Mouse (Mus musculus) ES-E14 (cell line): ENCODE measurements around the gene Chaf1b. TPM values are rescaled to one million over a fixed set of nuclear protein-coding genes. Genes with fewer than 3 reads are reported as not detected.

Source experiments
- DNase-seq: peaks from one replicate; pipeline ENCODE4 v3.0.0-alpha.2; 2013; ENCODE audit warnings: low read depth, low spot score
- H3K27ac ChIP-seq: 2 replicates; pipeline ENCODE4 v1.5.1; 2012; ENCODE audit warnings: low read depth, mild to moderate bottlenecking, low read length, moderate library complexity, mixed read lengths; ENCODE audit not compliant: poor library complexity, insufficient read depth, severe bottlenecking
- H3K36me3 ChIP-seq: 2 replicates; pipeline ENCODE4 v1.6.1; 2012; ENCODE audit warnings: mild to moderate bottlenecking, low read length, moderate library complexity, mixed read lengths; ENCODE audit not compliant: control insufficient read depth, poor library complexity, insufficient read depth, severe bottlenecking
- H3K4me1 ChIP-seq, 2 experiments: fragments of 150-350 bp in 1 of 2; sonication (generic) in 1 of 2; 2 replicates each; pipeline ENCODE4 v1.6.1; 2012; ENCODE audit warnings: low read length in 2 of 2, mild to moderate bottlenecking in 1 of 2, mixed read lengths in 1 of 2; ENCODE audit not compliant: control insufficient read depth in 2 of 2, insufficient read depth in 2 of 2, poor library complexity in 1 of 2
- H3K4me3 ChIP-seq, 2 experiments: fragments of 150-350 bp in 1 of 2; sonication (generic) in 1 of 2; 2 replicates each; pipeline ENCODE4 v1.5.1; 2012; ENCODE audit warnings: low read length in 2 of 2, low read depth in 1 of 2, mild to moderate bottlenecking in 1 of 2, mixed read lengths in 1 of 2; ENCODE audit not compliant: insufficient read depth in 1 of 2, poor library complexity in 1 of 2, severe bottlenecking in 1 of 2
- H3K9ac ChIP-seq: 2 replicates; pipeline ENCODE4 v1.6.1; 2012; ENCODE audit warnings: low read depth, mild to moderate bottlenecking, low read length, mixed read lengths; ENCODE audit not compliant: poor library complexity, insufficient read depth, severe bottlenecking
- H3K9me3 ChIP-seq: fragments of 150-350 bp; sonication (generic); 2 replicates; pipeline ENCODE4 v1.6.1; 2012; ENCODE audit warnings: low read depth, mild to moderate bottlenecking, low read length; ENCODE audit not compliant: control insufficient read depth, insufficient read depth
- CHD2 ChIP-seq: IDR thresholded peaks from 2 replicates; pipeline ENCODE4 v1.6.1; 2014; ENCODE audit warnings: mild to moderate bottlenecking, low read depth, low read length, inconsistent platforms
- HCFC1 ChIP-seq: IDR thresholded peaks from 2 replicates; pipeline ENCODE4 v1.6.1; 2012; ENCODE audit warnings: low read length, inconsistent platforms, borderline replicate concordance; ENCODE audit not compliant: insufficient read depth
- MAFK ChIP-seq: IDR thresholded peaks from 2 replicates; pipeline ENCODE4 v1.6.1; 2014; ENCODE audit warnings: mild to moderate bottlenecking, low read depth, low read length, inconsistent platforms; ENCODE audit not compliant: insufficient read depth
- ZC3H11A ChIP-seq: IDR thresholded peaks from 2 replicates; pipeline ENCODE4 v1.6.1; 2012; ENCODE audit warnings: low read depth, mild to moderate bottlenecking, inconsistent platforms, low read length, borderline replicate concordance
- ZNF384 ChIP-seq: IDR thresholded peaks from 2 replicates; pipeline ENCODE4 v1.6.1; 2012; ENCODE audit warnings: low read depth, low read length, inconsistent platforms
- in situ Hi-C, 2 experiments: fragments of 600-800 bp; cut with MboI; formaldehyde crosslinking; loops; one replicate each; pipeline ENCODE4 v1.15.1; 2025; ENCODE audit warnings: low sequenced_read_pairs in 2 of 2, inconsistent platforms in 1 of 2; ENCODE audit not compliant: unreplicated experiment in 2 of 2
- total RNA-seq: library from RNA; depleted of rRNA; stranded (reverse); fragments of 300-350 nt; gene quantifications from 2 replicates; pipeline ENCODE4 v1.2.3, GENCODE M21; 2012

Gene Chaf1b
- total RNA-seq, 1 experiment: 39.5 TPM

DNA sequence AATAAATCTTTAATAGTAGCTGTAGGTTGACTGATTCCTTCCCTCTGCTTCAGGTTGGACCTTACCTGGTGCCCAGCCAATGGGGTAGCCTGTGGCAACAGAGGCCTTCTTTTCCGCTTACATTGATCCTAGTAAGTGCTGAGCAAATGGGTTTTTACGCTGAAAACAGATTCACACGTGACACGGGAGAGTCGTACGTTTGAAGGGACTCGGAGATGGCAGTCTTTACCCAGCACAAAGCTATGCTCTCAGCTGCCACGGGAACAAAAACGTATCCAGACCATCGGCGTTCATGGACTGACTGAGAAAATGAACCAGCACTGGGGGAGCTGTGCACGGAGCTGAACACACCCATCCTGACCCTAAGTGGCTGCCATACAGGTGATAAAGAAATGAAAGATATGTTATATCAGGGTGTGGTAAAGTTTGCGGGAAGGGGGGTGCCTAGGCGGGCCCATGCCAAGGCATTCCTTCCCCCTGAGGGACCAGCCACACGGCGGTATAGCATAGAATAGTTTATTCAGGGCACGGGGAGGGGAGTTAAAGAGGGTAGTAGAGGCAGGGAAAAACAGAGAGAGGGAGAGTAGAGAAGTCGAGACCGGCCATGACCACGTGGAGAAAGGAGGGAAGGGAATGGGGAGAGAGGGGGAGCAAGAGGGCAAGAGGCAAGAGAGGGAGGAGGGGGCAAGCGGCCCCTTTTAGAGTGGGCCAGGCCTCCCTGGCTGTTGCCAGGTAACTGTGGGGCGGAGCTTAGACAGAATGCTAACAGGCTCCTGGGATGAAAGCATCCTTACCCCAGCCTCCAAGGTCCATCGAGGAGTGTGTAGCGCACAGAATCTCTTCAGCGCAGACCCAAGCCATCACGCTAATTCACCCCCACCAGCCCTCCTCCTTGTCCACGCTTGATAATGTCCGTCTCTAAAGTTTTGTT, 27.3 kb downstream of the Chaf1b start:
- TF ChIP-seq ZNF384 (no peak), CHD2 (no peak), HCFC1 (no peak), ZC3H11A (no peak)
- H3K9ac ChIP-seq: peak overlapping the region; percentile 62; the same call in 1 of the 2 replicates
- peak overlapping the region; percentile 49; the same call in 1 of the 2 replicates for H3K27ac ChIP-seq
- peak overlapping the region; percentile 5 to 16; a peak in 2 of 4 replicates for H3K4me3 ChIP-seq
- H3K9me3 ChIP-seq: no peaks in the 10 kb centered on the region
- H3K36me3 ChIP-seq: peaks cover under 1% of the 10 kb centered on the region; the same call in 1 of the 2 replicates
- in situ Hi-C loops: no loop called here
- no peak for DNase-seq
- peaks cover 2 to 19% of the 10 kb centered on the region in 2 experiments; a peak in 2 of 4 replicates for H3K4me1 ChIP-seq

DNA sequence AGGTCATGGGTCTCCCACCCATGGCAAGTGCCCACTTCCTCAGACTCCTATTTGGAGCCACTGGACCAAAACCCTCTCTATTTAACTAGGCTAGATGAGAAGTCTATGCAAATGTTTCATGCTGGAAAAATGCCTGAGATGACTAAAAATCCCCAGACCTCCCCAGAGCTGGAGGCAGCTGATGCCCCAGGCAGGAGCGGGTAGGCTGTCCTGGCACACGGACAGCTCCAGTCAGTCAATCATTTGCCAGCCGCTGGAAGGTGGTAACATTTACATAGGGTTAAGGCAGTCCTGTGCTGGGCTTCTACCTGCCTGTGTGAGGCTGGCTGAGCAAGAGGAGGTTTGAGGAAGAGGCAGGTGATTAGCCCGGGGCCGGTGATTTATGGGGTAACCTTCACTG, 28.5 kb downstream of the Chaf1b start:
- Histone ChIP-seq H3K9me3 (no peaks in the 10 kb centered on the region), H3K4me1 (peaks cover 2 to 14% of the 10 kb centered on the region in 2 experiments; a peak in 1 of 4 replicates)

DNA sequence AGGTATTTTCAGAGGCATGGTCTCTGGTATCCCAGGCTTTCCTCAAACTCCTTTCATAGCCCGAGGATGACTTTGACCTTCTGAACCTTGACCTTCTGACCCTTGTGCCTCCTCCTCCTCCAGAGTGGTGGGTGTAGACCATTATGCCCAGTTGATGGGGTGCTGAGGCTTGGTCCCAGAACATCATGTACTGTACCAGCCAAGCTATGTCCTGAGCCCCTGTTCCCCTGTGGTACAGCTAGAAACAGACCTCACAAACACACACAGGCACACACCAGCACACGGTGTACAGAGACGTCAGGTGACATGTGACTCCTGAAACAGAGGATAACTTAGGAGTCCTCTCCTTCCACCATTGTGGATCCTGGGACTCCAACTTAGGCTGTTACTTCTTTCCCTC, 29.1 kb downstream of the Chaf1b start:
- DNase-seq: no peak
- Histone ChIP-seq H3K4me3 (no peak overlapping the region), H3K4me1 (peaks cover 0 to 12% of the 10 kb centered on the region in 2 experiments; a peak in 1 of 4 replicates), H3K36me3 (no peaks in the 10 kb centered on the region), H3K9me3 (no peaks in the 10 kb centered on the region), H3K9ac (no peak overlapping the region), H3K27ac (no peak overlapping the region)
- in situ Hi-C loops: no loop called here
- TF ChIP-seq HCFC1 (no peak), ZC3H11A (no peak), MAFK (no peak), ZNF384 (no peak), CHD2 (no peak)

More for the DNA sequence above, 28.5 kb downstream of the Chaf1b start:
- in situ Hi-C loops: no loop called here
- no peak for TF ChIP-seq ZNF384
- TF ChIP-seq ZC3H11A: no peak
- TF ChIP-seq HCFC1: no peak
- no peak for TF ChIP-seq MAFK
- Histone ChIP-seq H3K9ac (no peak overlapping the region; the same call in 1 of the 2 replicates), H3K27ac (no peak overlapping the region), H3K4me3 (no peak overlapping the region), H3K36me3 (no peaks in the 10 kb centered on the region)
- no peak for DNase-seq

DNA sequence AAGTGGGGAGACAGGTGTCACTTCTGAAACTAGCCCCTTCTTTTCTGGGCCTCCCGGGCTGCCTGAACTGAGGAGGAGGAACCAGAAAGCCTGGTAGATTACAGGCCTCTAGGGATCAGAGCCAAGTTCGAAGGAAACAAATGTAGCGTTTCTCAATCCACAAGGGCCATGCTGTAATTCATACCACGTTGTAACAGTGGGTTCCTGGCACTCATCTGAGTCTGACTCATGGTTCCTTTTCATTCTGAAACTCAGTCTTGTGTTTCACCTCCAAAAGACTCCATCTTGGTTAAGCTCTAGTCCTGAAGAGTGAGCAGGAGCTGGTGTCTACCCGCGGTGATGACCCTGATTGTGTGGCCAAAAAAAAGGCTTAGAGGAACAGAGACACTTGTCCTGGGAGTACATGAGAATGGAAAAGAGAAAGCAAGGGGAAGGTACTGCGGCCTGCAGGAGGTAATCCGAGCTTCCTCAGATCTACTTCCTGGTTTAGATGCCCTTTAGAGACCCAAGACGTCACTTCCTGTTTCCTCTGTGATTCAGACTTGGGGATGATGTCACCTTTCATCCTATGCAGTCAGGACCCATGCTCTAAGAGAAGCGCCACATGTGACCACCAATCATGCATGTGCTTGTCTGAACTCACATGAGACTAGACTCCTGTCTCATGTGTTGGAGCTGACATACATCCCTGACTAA, 30.3 kb downstream of the Chaf1b start:
- Histone ChIP-seq H3K9ac (no peak overlapping the region), H3K4me1 (peaks cover 0 to 9% of the 10 kb centered on the region in 2 experiments; a peak in 1 of 4 replicates), H3K27ac (no peak overlapping the region), H3K36me3 (no peaks in the 10 kb centered on the region), H3K9me3 (no peaks in the 10 kb centered on the region), H3K4me3 (no peak overlapping the region)
- no peak for DNase-seq
- no peak for TF ChIP-seq HCFC1
- no peak for TF ChIP-seq MAFK
- no peak for TF ChIP-seq ZC3H11A
- no peak for TF ChIP-seq ZNF384
- no peak for TF ChIP-seq CHD2
- in situ Hi-C loops: no loop called here
